ENCODE assay signal across 30 mouse cellular contexts in the genomic region with DNA sequence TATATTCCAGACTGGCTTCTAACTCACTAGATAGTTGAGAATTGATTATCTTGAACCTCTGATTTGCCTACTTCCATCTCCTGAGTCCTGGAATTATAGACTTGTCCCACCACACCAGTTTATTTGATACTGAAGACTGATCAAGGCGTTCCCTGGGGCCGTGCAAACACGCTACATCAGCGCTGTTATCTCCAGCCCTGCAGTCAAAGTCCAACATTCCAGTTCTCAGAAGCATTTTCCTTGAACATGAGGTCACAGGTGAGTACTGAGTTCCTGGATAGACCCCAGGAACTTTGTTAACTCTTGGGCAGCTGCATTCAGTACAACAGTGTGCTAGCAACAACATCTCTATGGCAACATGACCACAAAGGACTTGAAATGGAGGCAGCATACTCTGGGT.
DNase-seq lines count a peak whose midpoint lies in the region; ATAC-seq and TF ChIP-seq lines count a peak whose summit lies in the region.
"Had no signal": no experiment of that assay in that cellular context is flagged by ENCODE, and none has a peak within 500 bp of the region (broad histone marks: within the 10 kb centered on the region; RNA-seq: fewer than 3 reads in every experiment).

No protein-coding gene starts in this region.

- no peak overlapping the region for H3K4me2 ChIP-seq in liver, postnatal 0 days (ENCODE audit: low read depth, low read length)
- no peak overlapping the region for H3K4me2 ChIP-seq in hindbrain, embryonic 14.5 days (replicated peaks)
- H3K4me2 ChIP-seq: embryonic facial prominence, embryonic 13.5 days; forebrain, embryonic 13.5 days; heart, embryonic 12.5 days; limb, embryonic 13.5 days; lung, embryonic 14.5 days; midbrain, embryonic 15.5 days; neural tube, embryonic 12.5 days had no signal

- WGBS in liver, postnatal 0 days (ENCODE audit: insufficient replicate concordance): 58% methylated on average over 4 of the region's 4 CpGs
- 79% methylated on average over 4 of the region's 4 CpGs for WGBS in hindbrain, embryonic 14.5 days

- no peaks in the 10 kb centered on the region for H3K9me3 ChIP-seq in liver, postnatal 0 days (ENCODE audit: low read length)
- H3K9me3 ChIP-seq in hindbrain, embryonic 14.5 days (ENCODE audit: control insufficient read depth, low read length): no peaks in the 10 kb centered on the region
- H3K9me3 ChIP-seq: embryonic facial prominence, embryonic 13.5 days; forebrain, embryonic 13.5 days; heart, embryonic 12.5 days; hindbrain, embryonic 10.5 days; limb, embryonic 13.5 days; midbrain, embryonic 15.5 days; neural tube, embryonic 12.5 days had no signal

- peak; percentile 14; the same call in 1 of the 2 replicates for ATAC-seq in liver, postnatal 0 days
- ATAC-seq in hindbrain, embryonic 14.5 days (ENCODE audit: low FRiP score): no peak
- ATAC-seq: forebrain, embryonic 13.5 days; hindbrain, postnatal 0 days; midbrain, embryonic 15.5 days; Patski had no signal

- no peak for TF ChIP-seq EP300 in liver, postnatal 0 days (IDR thresholded peaks at IDR 0.05; ENCODE audit: low read depth)

- peaks cover 14% of the 10 kb centered on the region for H3K4me1 ChIP-seq in liver, postnatal 0 days (ENCODE audit: insufficient read depth)
- H3K4me1 ChIP-seq in hindbrain, embryonic 14.5 days (replicated peaks; ENCODE audit: control insufficient read depth, insufficient read depth, low read length): peaks cover 15% of the 10 kb centered on the region
- H3K4me1 ChIP-seq: embryonic facial prominence, embryonic 13.5 days had no signal

- no peak overlapping the region for H3K9ac ChIP-seq in liver, postnatal 0 days (replicated peaks)
- no peak overlapping the region for H3K9ac ChIP-seq in hindbrain, embryonic 14.5 days
- H3K9ac ChIP-seq: embryonic facial prominence, embryonic 13.5 days; forebrain, embryonic 13.5 days; heart, embryonic 12.5 days; limb, embryonic 13.5 days; lung, embryonic 14.5 days; midbrain, embryonic 15.5 days; neural tube, embryonic 12.5 days had no signal

- H3K27ac ChIP-seq in liver, postnatal 0 days (ENCODE audit: low read depth): no peak overlapping the region
- H3K27ac ChIP-seq in hindbrain, embryonic 14.5 days: no peak overlapping the region
- H3K27ac ChIP-seq: embryonic facial prominence, embryonic 13.5 days; forebrain, embryonic 13.5 days; gastrocnemius, adult 2 months; hindbrain, embryonic 10.5 days; hindbrain, postnatal 0 days; kidney, postnatal 0 days; limb, embryonic 13.5 days; macrophage; midbrain, embryonic 15.5 days; neural tube, embryonic 12.5 days had no signal

- DNase-seq in kidney, adult 9 months: peak; percentile 44
- no peak for DNase-seq in kidney, postnatal 10 days
- peak; percentile 11 for DNase-seq in lung, postnatal 36 days
- no peak for DNase-seq in lung, adult 18-20 months
- DNase-seq in liver, postnatal 0 days: no peak
- peak; percentile 75 for DNase-seq in yolk sac, embryonic 10.5 days (ENCODE audit: low spot score)
- no peak for DNase-seq in hindbrain, embryonic 14.5 days (ENCODE audit: low spot score)
- DNase-seq in gastrocnemius, postnatal 10 days: no peak
- DNase-seq: adrenal gland, adult 2 months; cerebellum, adult 18-20 months; cerebellum, postnatal 14 days; embryo, embryonic 11 days; gastrocnemius, adult 2 months; heart, postnatal 10 days; lung, embryonic 14.5 days; right cerebral cortex, postnatal 25 days; thymus, adult 2 months; thymus, postnatal 4 days had no signal

- H3K4me3 ChIP-seq in liver, postnatal 0 days (ENCODE audit: low read depth, low read length): no peak overlapping the region
- H3K4me3 ChIP-seq in hindbrain, embryonic 14.5 days (replicated peaks; ENCODE audit: low read length): no peak overlapping the region
- H3K4me3 ChIP-seq: embryonic facial prominence, embryonic 13.5 days; erythroblast, embryonic 14.5 days; forebrain, embryonic 13.5 days; gastrocnemius, adult 2 months; heart, embryonic 12.5 days; hindbrain, embryonic 10.5 days; limb, embryonic 13.5 days; midbrain, embryonic 15.5 days; neural tube, embryonic 12.5 days had no signal

- no peaks in the 10 kb centered on the region for H3K36me3 ChIP-seq in liver, postnatal 0 days (replicated peaks; ENCODE audit: insufficient read depth, low read length)
- no peaks in the 10 kb centered on the region for H3K36me3 ChIP-seq in hindbrain, embryonic 14.5 days (replicated peaks; ENCODE audit: control insufficient read depth, insufficient read depth)
- H3K36me3 ChIP-seq: embryonic facial prominence, embryonic 13.5 days; heart, embryonic 12.5 days; hindbrain, embryonic 10.5 days; limb, embryonic 13.5 days; midbrain, embryonic 15.5 days; neural tube, embryonic 12.5 days had no signal

- H3K27me3 ChIP-seq in liver, postnatal 0 days (ENCODE audit: insufficient read depth, low read length): no peaks in the 10 kb centered on the region
- no peaks in the 10 kb centered on the region for H3K27me3 ChIP-seq in hindbrain, embryonic 14.5 days (ENCODE audit: control insufficient read depth, insufficient read depth, low read length)
- H3K27me3 ChIP-seq: forebrain, embryonic 13.5 days; heart, embryonic 12.5 days; midbrain, embryonic 15.5 days; neural tube, embryonic 12.5 days had no signal

- no peak for TF ChIP-seq CTCF in liver, postnatal 0 days (IDR thresholded peaks at IDR 0.05; ENCODE audit: low read depth)

Comparison
In these comparisons a context has a peak if more than half of its experiments do, and no peak if none do; other contexts are left out.
1. DNase-seq: peak in kidney, adult 9 months (single experiment), lung, postnatal 36 days (single experiment) and yolk sac, embryonic 10.5 days (single experiment); none in kidney, postnatal 10 days (single experiment), lung, adult 18-20 months (0 of 2), liver, postnatal 0 days (single experiment), hindbrain, embryonic 14.5 days (single experiment) and gastrocnemius, postnatal 10 days (single experiment).